Mouse (Mus musculus) yolk sac, embryonic 10.5 days (tissue): ENCODE results near the gene Atp5k.

Source experiments
- DNase-seq: peaks from one replicate; pipeline ENCODE4 v3.0.0-alpha.2; 2017; ENCODE audit warnings: low spot score

Atp5k gene

GRCm38 (mm10) chr5:108427186-108427585 lies 7.1 kb downstream of the Atp5k start:
- DNase-seq, result peak; percentile 18

GRCm38 (mm10) chr5:108423427-108423826 lies 10.8 kb downstream of the Atp5k start:
- DNase-seq, result no peak

GRCm38 (mm10) chr5:108422741-108423140 lies 11.5 kb downstream of the Atp5k start:
- no peak for DNase-seq

GRCm38 (mm10) chr5:108414711-108415110 lies 19.5 kb downstream of the Atp5k start:
- no peak for DNase-seq

- DNase-seq, result no peak
Observed at GRCm38 (mm10) chr5:108406977-108407376, 27.3 kb downstream of the Atp5k start.

- DNase-seq, result no peak
Observed at GRCm38 (mm10) chr5:108405460-108405859, 28.8 kb downstream of the Atp5k start.

- DNase-seq, result no peak
Observed at GRCm38 (mm10) chr5:108403453-108403852, 30.8 kb downstream of the Atp5k start.

- no peak for DNase-seq
Observed at GRCm38 (mm10) chr5:108389744-108390143, 44.5 kb downstream of the Atp5k start.

GRCm38 (mm10) chr5:108388201-108388600 lies 46.0 kb downstream of the Atp5k start, which contains the start of gene Pde6b:
TSS of gene Pde6b (plus strand) at chr5:108388391.
- DNase-seq, result no peak

GRCm38 (mm10) chr5:108386449-108386848 lies 47.8 kb downstream of the Atp5k start:
- no peak for DNase-seq

GRCm38 (mm10) chr5:108385632-108386031 lies 48.6 kb downstream of the Atp5k start:
- no peak for DNase-seq
